Mouse (Mus musculus) testis, adult 2 months (tissue): ENCODE data around the gene Ugdh.

ENCODE experiments used
- CTCF ChIP-seq: fragments of 200-500 bp; IDR thresholded peaks from 2 replicates; pipeline ENCODE4 v1.5.1; 2012; ENCODE audit warnings: low read depth, mild to moderate bottlenecking, inconsistent platforms, low read length, moderate library complexity; ENCODE audit not compliant: control insufficient read depth, insufficient read depth, insufficient replicate concordance
- POLR2A ChIP-seq: fragments of 200-500 bp; IDR thresholded peaks from 2 replicates; pipeline ENCODE4 v1.6.1; 2012; ENCODE audit warnings: low read depth, mild to moderate bottlenecking, inconsistent platforms, low read length, moderate library complexity; ENCODE audit not compliant: control insufficient read depth

- TF ChIP-seq POLR2A, result no peak
- no peak for TF ChIP-seq CTCF
Observed at GRCm38 (mm10) chr5:65446756-65447155, 11.0 kb upstream of the Ugdh start.
